Mouse (Mus musculus) splenic B cell, adult 2 months (primary cell): Measurements from ENCODE around the gene Lrtm1.

Source experiments
- DNase-seq: peaks from one replicate; pipeline ENCODE4 v3.0.0-alpha.2; 2011; ENCODE audit warnings: low read depth, low spot score
- H3K27me3 ChIP-seq: 2 replicates; pipeline ENCODE4 v1.6.1; 2012; ENCODE audit warnings: mild to moderate bottlenecking, low read length, moderate library complexity, mixed read lengths; ENCODE audit not compliant: control insufficient read depth, poor library complexity, insufficient read depth, severe bottlenecking
- H3K36me3 ChIP-seq: 2 replicates; pipeline ENCODE4 v1.6.1; 2012; ENCODE audit warnings: mild to moderate bottlenecking, low read length, moderate library complexity, mixed read lengths; ENCODE audit not compliant: control insufficient read depth, poor library complexity, insufficient read depth, severe bottlenecking

Lrtm1 gene

DNA sequence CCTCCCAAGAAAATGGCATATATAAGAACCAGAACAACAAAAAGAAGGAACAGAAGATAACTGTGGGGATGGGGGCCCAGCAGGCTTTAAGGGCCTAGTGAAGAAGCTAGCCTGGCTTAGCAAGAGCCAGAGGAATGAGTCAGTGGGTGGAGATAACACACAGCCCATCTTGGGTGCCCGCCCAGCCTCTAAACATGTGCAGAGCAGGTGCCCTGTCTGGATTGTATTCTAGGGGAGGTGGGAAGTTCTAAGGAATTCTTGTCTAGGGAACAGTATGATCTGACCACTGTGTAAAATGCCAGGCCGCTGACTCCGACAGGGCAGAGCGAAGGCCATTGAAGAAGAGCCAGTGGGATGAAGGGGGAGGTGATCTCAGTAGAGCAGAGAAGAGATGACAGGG, 5.2 kb downstream of the Lrtm1 start:
- DNase-seq: no peak
- H3K27me3 ChIP-seq: no peaks in the 10 kb centered on the region
- no peaks in the 10 kb centered on the region for H3K36me3 ChIP-seq

- Histone ChIP-seq H3K36me3 (no peaks in the 10 kb centered on the region), H3K27me3 (no peaks in the 10 kb centered on the region)
- DNase-seq: no peak
Measured at GRCm38 (mm10) chr14:29025335-29025734, 7.3 kb downstream of the Lrtm1 start.

DNA sequence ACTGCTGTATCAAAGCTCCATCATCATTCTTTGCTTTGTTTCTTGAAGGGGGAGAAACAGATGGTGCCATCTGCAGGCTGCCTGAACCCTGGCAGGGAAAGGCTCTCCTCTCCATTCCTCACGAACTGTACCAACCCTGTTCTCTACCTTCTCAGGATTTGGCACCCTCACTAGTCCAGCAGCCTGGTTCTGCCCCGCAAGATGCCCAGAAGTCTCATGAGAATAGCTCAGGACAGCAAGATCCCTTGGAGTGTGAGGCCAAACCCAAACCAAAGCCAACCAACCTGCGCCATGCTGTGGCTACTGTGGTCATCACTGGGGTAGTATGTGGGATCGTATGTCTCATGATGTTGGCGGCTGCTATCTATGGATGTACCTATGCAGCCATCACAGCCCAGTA, 9.3 kb downstream of the Lrtm1 start:
- no peak for DNase-seq
- Histone ChIP-seq H3K27me3 (no peaks in the 10 kb centered on the region), H3K36me3 (no peaks in the 10 kb centered on the region)

DNA sequence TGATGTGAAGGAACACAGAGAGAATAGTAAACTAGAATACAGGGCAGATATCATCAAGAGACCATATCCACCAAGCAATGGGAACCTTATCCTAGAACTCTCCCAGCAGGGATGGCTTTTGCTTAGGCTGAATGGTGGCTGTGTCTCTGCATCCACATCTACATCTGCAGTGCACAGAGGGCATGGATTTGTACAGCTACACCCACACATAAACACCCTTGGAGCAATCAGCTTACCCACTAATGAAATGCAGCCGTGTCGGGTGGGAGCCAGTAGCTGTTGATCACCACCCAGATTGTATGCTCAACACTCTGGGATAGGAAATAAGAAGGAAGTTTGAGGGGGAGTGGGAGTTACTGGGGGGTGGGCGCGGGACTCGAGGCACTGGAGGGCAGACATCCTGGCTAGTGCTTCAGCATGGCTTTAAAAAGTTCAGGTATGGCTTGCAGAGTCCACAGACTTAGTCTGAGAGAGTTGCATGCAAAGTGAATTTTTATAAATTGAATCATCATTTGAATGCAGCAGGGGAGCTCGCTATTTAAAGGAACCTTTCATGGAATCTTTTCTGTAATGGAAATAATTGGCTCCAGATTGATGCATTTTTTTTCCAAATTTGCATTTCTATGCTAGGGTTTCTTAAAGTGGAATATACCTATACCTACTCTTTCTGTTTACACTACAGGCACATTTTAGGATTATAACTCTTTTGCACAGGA, 10.5 kb downstream of the Lrtm1 start:
- H3K27me3 ChIP-seq: no peaks in the 10 kb centered on the region
- no peaks in the 10 kb centered on the region for H3K36me3 ChIP-seq
- no peak for DNase-seq

- DNase-seq: no peak
Measured at GRCm38 (mm10) chr14:29029107-29029469, 11.1 kb downstream of the Lrtm1 start.

GRCm38 (mm10) chr14:29029896-29030420, 11.9 kb downstream of the Lrtm1 start:
- Histone ChIP-seq H3K36me3 (no peaks in the 10 kb centered on the region), H3K27me3 (no peaks in the 10 kb centered on the region)
- DNase-seq: no peak

More at GRCm38 (mm10) chr14:29029107-29029469, 11.1 kb downstream of the Lrtm1 start:
- Histone ChIP-seq H3K36me3 (no peaks in the 10 kb centered on the region), H3K27me3 (no peaks in the 10 kb centered on the region)

DNA sequence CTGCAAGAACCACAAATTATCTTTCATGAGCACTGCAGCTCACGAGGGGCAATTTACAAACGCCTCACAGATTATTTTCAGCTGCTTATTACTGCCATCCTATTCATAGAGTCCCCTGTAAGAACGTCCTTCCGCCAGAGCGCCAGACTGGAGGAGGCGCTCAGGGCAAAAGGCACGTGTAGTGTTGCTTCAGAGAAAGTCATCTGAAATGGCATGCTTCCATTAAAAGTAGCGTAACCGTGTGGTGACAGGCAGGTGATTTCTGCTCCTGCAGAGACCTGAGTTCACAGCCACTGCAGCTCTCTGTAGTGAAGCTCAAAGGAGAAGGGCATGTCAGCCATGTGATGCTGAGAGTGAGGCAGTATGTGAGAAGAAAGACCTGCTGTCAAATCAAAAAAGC, 12.5 kb downstream of the Lrtm1 start:
- no peaks in the 10 kb centered on the region for H3K36me3 ChIP-seq
- H3K27me3 ChIP-seq: no peaks in the 10 kb centered on the region
- DNase-seq: no peak

- Histone ChIP-seq H3K36me3 (no peaks in the 10 kb centered on the region), H3K27me3 (no peaks in the 10 kb centered on the region)
- DNase-seq: no peak
Measured at GRCm38 (mm10) chr14:29031858-29032395, 13.9 kb downstream of the Lrtm1 start.

- Histone ChIP-seq H3K36me3 (no peaks in the 10 kb centered on the region), H3K27me3 (no peaks in the 10 kb centered on the region)
- no peak for DNase-seq
Measured at GRCm38 (mm10) chr14:29038246-29038645, 20.2 kb downstream of the Lrtm1 start.

- Histone ChIP-seq H3K27me3 (no peaks in the 10 kb centered on the region), H3K36me3 (no peaks in the 10 kb centered on the region)
- no peak for DNase-seq
Measured at GRCm38 (mm10) chr14:29040606-29041364, 22.8 kb downstream of the Lrtm1 start.

DNA sequence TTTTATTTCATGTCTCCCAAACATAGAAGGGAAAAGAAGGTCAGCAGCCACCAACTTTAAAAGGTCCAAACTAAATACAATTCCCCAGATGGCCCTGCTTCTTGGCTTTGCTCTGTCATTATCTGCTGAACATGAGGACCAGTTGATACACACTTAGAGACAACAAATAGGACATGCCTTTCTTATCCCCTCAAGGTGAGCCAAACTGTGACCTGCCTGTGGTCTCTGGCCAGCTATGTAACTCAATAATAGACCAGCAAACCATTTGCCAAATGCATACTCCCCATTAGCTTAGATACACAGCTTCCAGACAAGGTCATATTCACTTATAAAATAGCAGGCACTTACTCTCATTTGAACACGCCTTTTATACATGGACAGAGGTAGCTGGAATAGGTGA, 23.5 kb downstream of the Lrtm1 start:
- H3K36me3 ChIP-seq: no peaks in the 10 kb centered on the region
- no peak for DNase-seq
- H3K27me3 ChIP-seq: no peaks in the 10 kb centered on the region

DNA sequence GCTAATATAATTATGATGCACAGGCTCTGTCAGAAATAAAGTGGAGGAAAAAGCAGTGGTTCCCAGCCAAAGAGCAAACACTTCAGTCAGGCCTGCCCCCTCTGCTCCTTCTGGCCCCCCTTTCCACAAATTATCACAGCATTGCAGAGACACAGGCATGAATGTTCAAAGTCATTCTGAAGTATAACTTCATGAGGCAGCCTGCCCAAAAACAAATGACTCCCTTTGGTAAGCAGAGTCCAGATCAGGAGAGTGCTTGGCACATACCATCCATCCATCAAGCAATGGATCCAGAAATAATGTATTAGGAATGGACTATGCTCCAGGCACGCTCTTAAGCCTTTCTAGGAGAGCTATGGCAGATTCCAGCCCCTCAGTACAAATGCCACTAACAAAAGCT, 24.3 kb downstream of the Lrtm1 start:
- no peak for DNase-seq
- Histone ChIP-seq H3K36me3 (no peaks in the 10 kb centered on the region), H3K27me3 (no peaks in the 10 kb centered on the region)

GRCm38 (mm10) chr14:29051951-29052835, 34.2 kb downstream of the Lrtm1 start:
- Histone ChIP-seq H3K36me3 (no peaks in the 10 kb centered on the region), H3K27me3 (no peaks in the 10 kb centered on the region)
- no peak for DNase-seq

DNA sequence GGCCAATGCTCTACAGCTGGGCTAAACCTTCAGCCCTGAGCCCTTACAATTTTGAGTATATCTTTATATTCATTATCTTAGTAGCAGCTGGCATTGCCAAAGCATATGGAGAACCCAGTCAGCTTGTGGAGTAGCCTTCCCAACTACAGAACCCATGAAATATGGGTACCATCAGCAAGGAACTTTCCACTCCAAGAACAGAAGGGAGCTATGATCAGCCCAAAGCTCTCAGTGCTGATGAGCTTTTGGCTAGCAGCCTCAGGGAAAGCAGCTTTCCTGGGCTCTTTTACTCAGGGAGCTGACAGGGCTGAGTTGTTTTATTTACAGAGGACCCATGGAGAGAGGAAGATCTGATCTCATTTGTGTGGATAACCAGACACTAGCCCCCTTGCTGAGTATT, 42.7 kb downstream of the Lrtm1 start:
- H3K36me3 ChIP-seq: no peaks in the 10 kb centered on the region
- no peaks in the 10 kb centered on the region for H3K27me3 ChIP-seq
- DNase-seq: no peak
